Comparison of ENCODE assay signal across 15 mouse cellular contexts in genomic region chr2:134077953-134078352, GRCm38 (mm10).
DNase-seq lines count a peak whose midpoint lies in the region; ATAC-seq and TF ChIP-seq lines count a peak whose summit lies in the region.
"Had no signal": no experiment of that assay in that cellular context is flagged by ENCODE, and none has a peak within 500 bp of the region (broad histone marks: within the 10 kb centered on the region; RNA-seq: fewer than 3 reads in every experiment).

No protein-coding gene starts in this region.

- no peak overlapping the region for H3K4me2 ChIP-seq in forebrain, embryonic 14.5 days (ENCODE audit: low read length)
- H3K4me2 ChIP-seq in forebrain, embryonic 13.5 days = no peak overlapping the region
- H3K4me2 ChIP-seq in limb, embryonic 13.5 days (replicated peaks) = no peak overlapping the region
- no peak overlapping the region for H3K4me2 ChIP-seq in stomach, postnatal 0 days (replicated peaks; ENCODE audit: low read depth)
- H3K4me2 ChIP-seq: liver, embryonic 12.5 days; midbrain, embryonic 13.5 days had no signal

- no peaks in the 10 kb centered on the region for H3K4me1 ChIP-seq in forebrain, embryonic 14.5 days (ENCODE audit: control insufficient read depth, insufficient read depth, low read length)
- no peaks in the 10 kb centered on the region for H3K4me1 ChIP-seq in forebrain, embryonic 13.5 days
- peaks cover 17% of the 10 kb centered on the region for H3K4me1 ChIP-seq in limb, embryonic 13.5 days
- no peaks in the 10 kb centered on the region for H3K4me1 ChIP-seq in stomach, postnatal 0 days (replicated peaks; ENCODE audit: control insufficient read depth, insufficient read depth)
- H3K4me1 ChIP-seq: liver, embryonic 12.5 days; midbrain, embryonic 13.5 days had no signal

- TF ChIP-seq EP300 in stomach, postnatal 0 days (optimal IDR thresholded peaks at IDR 0.05) = no peak

- DNase-seq in forebrain, embryonic 14.5 days (ENCODE audit: low spot score) = peak; percentile 1
- DNase-seq in thymus, postnatal 0 days (ENCODE audit: low spot score) = peak; percentile 9
- no peak for DNase-seq in thymus, postnatal 25 days
- DNase-seq in ovary, adult 18-20 months (ENCODE audit: low spot score) = no peak
- DNase-seq in layer of hippocampus, adult 2 months (ENCODE audit: low spot score in 2 of 2) = no peak
- DNase-seq in stomach, postnatal 0 days (ENCODE audit: low spot score) = no peak
- DNase-seq: cerebellum, adult 2 months; heart, adult 11 months; retina, postnatal 1 day had no signal

- 72% methylated on average over 1 of the region's 1 CpGs for WGBS in forebrain, embryonic 14.5 days
- WGBS in forebrain, embryonic 13.5 days = 79% methylated on average over 1 of the region's 1 CpGs
- 15% methylated on average over 1 of the region's 1 CpGs for WGBS in limb, embryonic 13.5 days
- 55% methylated on average over 1 of the region's 1 CpGs for WGBS in stomach, postnatal 0 days

- H3K9me3 ChIP-seq in forebrain, embryonic 14.5 days (replicated peaks; ENCODE audit: control insufficient read depth, low read length) = no peaks in the 10 kb centered on the region
- H3K9me3 ChIP-seq in forebrain, embryonic 13.5 days (replicated peaks) = no peaks in the 10 kb centered on the region
- H3K9me3 ChIP-seq in limb, embryonic 13.5 days = no peaks in the 10 kb centered on the region
- no peaks in the 10 kb centered on the region for H3K9me3 ChIP-seq in stomach, postnatal 0 days (ENCODE audit: control insufficient read depth, low read length)
- H3K9me3 ChIP-seq: liver, embryonic 12.5 days; midbrain, embryonic 13.5 days had no signal

- H3K9ac ChIP-seq in forebrain, embryonic 14.5 days (ENCODE audit: low read length) = no peak overlapping the region
- H3K9ac ChIP-seq in forebrain, embryonic 13.5 days = no peak overlapping the region
- no peak overlapping the region for H3K9ac ChIP-seq in limb, embryonic 13.5 days
- H3K9ac ChIP-seq in stomach, postnatal 0 days (ENCODE audit: low read length) = no peak overlapping the region
- H3K9ac ChIP-seq: liver, embryonic 12.5 days; midbrain, embryonic 13.5 days had no signal

- no peak for TF ChIP-seq CTCF in layer of hippocampus, adult 2 months (conservative IDR thresholded peaks at IDR 0.05)
- TF ChIP-seq CTCF in stomach, postnatal 0 days (IDR thresholded peaks at IDR 0.05; ENCODE audit: low read depth) = no peak

- H3K36me3 ChIP-seq in forebrain, embryonic 14.5 days (ENCODE audit: control insufficient read depth, insufficient read depth, low read length) = no peaks in the 10 kb centered on the region
- H3K36me3 ChIP-seq in forebrain, embryonic 13.5 days (ENCODE audit: poor library complexity, severe bottlenecking) = no peaks in the 10 kb centered on the region
- H3K36me3 ChIP-seq in limb, embryonic 13.5 days = no peaks in the 10 kb centered on the region
- no peaks in the 10 kb centered on the region for H3K36me3 ChIP-seq in stomach, postnatal 0 days (ENCODE audit: control insufficient read depth, insufficient read depth, low read length)
- H3K36me3 ChIP-seq: liver, embryonic 12.5 days; midbrain, embryonic 13.5 days had no signal

- no peak for ATAC-seq in forebrain, embryonic 14.5 days
- ATAC-seq in forebrain, embryonic 13.5 days = no peak
- peak; percentile 57; the same call in 1 of the 2 replicates for ATAC-seq in limb, embryonic 13.5 days (ENCODE audit: low FRiP score, low read depth)
- ATAC-seq in stomach, postnatal 0 days (ENCODE audit: low FRiP score, low TSS enrichment) = no peak
- ATAC-seq: liver, embryonic 12.5 days; lung, postnatal 0 days; midbrain, embryonic 13.5 days; Patski had no signal

- H3K27me3 ChIP-seq in forebrain, embryonic 14.5 days (replicated peaks; ENCODE audit: control insufficient read depth, insufficient read depth, low read length) = no peaks in the 10 kb centered on the region
- no peaks in the 10 kb centered on the region for H3K27me3 ChIP-seq in forebrain, embryonic 13.5 days
- no peaks in the 10 kb centered on the region for H3K27me3 ChIP-seq in limb, embryonic 13.5 days
- no peaks in the 10 kb centered on the region for H3K27me3 ChIP-seq in stomach, postnatal 0 days (ENCODE audit: control insufficient read depth, insufficient read depth, low read length)
- H3K27me3 ChIP-seq: liver, embryonic 12.5 days; midbrain, embryonic 13.5 days; Patski had no signal

- no peak overlapping the region for H3K27ac ChIP-seq in forebrain, embryonic 14.5 days (ENCODE audit: low read depth, low read length)
- H3K27ac ChIP-seq in forebrain, embryonic 13.5 days = no peak overlapping the region
- no peak overlapping the region for H3K27ac ChIP-seq in limb, embryonic 13.5 days
- H3K27ac ChIP-seq in layer of hippocampus, adult 2 months = no peak overlapping the region
- H3K27ac ChIP-seq in stomach, postnatal 0 days (replicated peaks) = no peak overlapping the region
- H3K27ac ChIP-seq: liver, embryonic 12.5 days; midbrain, embryonic 13.5 days had no signal

- H3K4me3 ChIP-seq in forebrain, embryonic 14.5 days (ENCODE audit: low read depth, low read length) = no peak overlapping the region
- no peak overlapping the region for H3K4me3 ChIP-seq in forebrain, embryonic 13.5 days
- H3K4me3 ChIP-seq in limb, embryonic 13.5 days = no peak overlapping the region
- H3K4me3 ChIP-seq in layer of hippocampus, adult 2 months = no peak overlapping the region
- no peak overlapping the region for H3K4me3 ChIP-seq in stomach, postnatal 0 days (ENCODE audit: low read depth, low read length)
- H3K4me3 ChIP-seq: liver, embryonic 12.5 days; midbrain, embryonic 13.5 days had no signal

Comparison
In these comparisons a context has a peak if more than half of its experiments do, and no peak if none do; other contexts are left out.
1. DNase-seq: peak in forebrain, embryonic 14.5 days (single experiment) and thymus, postnatal 0 days (single experiment); none in thymus, postnatal 25 days (single experiment), ovary, adult 18-20 months (single experiment), layer of hippocampus, adult 2 months (0 of 2) and stomach, postnatal 0 days (single experiment).